Mouse (Mus musculus) midbrain, embryonic 15.5 days (tissue): Measurements from ENCODE around the gene Mta3. TPM values are rescaled to one million over a fixed set of nuclear protein-coding genes. Genes with fewer than 3 reads are reported as not detected.
"Not testable (repeated sequence)": the region's sequence is repeated elsewhere in the genome, so short reads cannot be mapped to it uniquely, and the experiment has no call there.

Experiments
- ATAC-seq: fragments of 200-750 bp; cut with Nextera tagmentation; replicated peaks from 2 replicates; pipeline ENCODE4 v1.8.0; 2017; ENCODE audit warnings: moderate TSS enrichment
- H3K27ac ChIP-seq: fragments of 300-500 bp; sonication (generic); 2 replicates; pipeline ENCODE4 v1.5.1; 2015; ENCODE audit warnings: mild to moderate bottlenecking, inconsistent platforms
- H3K27me3 ChIP-seq: fragments of 300-500 bp; sonication (generic); replicated peaks from 2 replicates; pipeline ENCODE4 v1.6.1; 2015; ENCODE audit warnings: inconsistent platforms
- H3K36me3 ChIP-seq: fragments of 300-500 bp; sonication (generic); replicated peaks from 2 replicates; pipeline ENCODE4 v1.6.1; 2015; ENCODE audit warnings: inconsistent platforms
- H3K4me1 ChIP-seq: fragments of 300-500 bp; sonication (generic); 2 replicates; pipeline ENCODE4 v1.6.1; 2015; ENCODE audit warnings: inconsistent platforms
- H3K4me2 ChIP-seq: fragments of 300-500 bp; sonication (generic); 2 replicates; pipeline ENCODE4 v1.6.1; 2015; ENCODE audit warnings: inconsistent platforms, mild to moderate bottlenecking, moderate library complexity
- H3K4me3 ChIP-seq: fragments of 300-500 bp; sonication (generic); 2 replicates; pipeline ENCODE4 v1.5.1; 2015; ENCODE audit warnings: mild to moderate bottlenecking, inconsistent platforms
- H3K9ac ChIP-seq: fragments of 300-500 bp; sonication (generic); 2 replicates; pipeline ENCODE4 v1.6.1; 2015; ENCODE audit warnings: mild to moderate bottlenecking, inconsistent platforms
- H3K9me3 ChIP-seq: fragments of 300-500 bp; sonication (generic); 2 replicates; pipeline ENCODE4 v1.6.1; 2016; ENCODE audit warnings: inconsistent platforms
- WGBS: fragments of 180-500 bp; shearing (Covaris S2); methylation state at CpG from one replicate; pipeline ENCODE4 v1.1.7; 2015; ENCODE audit warnings: mixed read lengths; 5-methylcytosine and 5-hydroxymethylcytosine counted together
- polyA plus RNA-seq: library from polyadenylated mRNA; unstranded; fragments of >200 nt; fragmentation: Nextera tagmentation; extraction: Ambion mirVana; gene quantifications from 2 replicates; pipeline ENCODE4 v1.2.1, GENCODE M21; 2015

Gene Mta3
- polyA plus RNA-seq, 1 experiment from 2014 or later, result 32.9 TPM

- Histone ChIP-seq H3K9me3 (no peaks in the 10 kb centered on the region), H3K27me3 (no peaks in the 10 kb centered on the region), H3K27ac (no peak within 1 kb of the TSS; the same call in 1 of the 2 replicates), H3K4me1 (peaks cover 17% of the 10 kb centered on the region), H3K9ac (no peak within 1 kb of the TSS), H3K4me3 (no peak within 1 kb of the TSS), H3K4me2 (no peak within 1 kb of the TSS), H3K36me3 (no peaks in the 10 kb centered on the region)
- WGBS, result 77% methylated on average over 3 of the region's 3 CpGs
- ATAC-seq, result no peak
These were observed 141.9 kb downstream of the Mta3 start, which contains the start of gene Haao for GRCm38 (mm10) chr17:83847815-83848214. Haao (minus strand) TSS chr17:83847963.

DNA sequence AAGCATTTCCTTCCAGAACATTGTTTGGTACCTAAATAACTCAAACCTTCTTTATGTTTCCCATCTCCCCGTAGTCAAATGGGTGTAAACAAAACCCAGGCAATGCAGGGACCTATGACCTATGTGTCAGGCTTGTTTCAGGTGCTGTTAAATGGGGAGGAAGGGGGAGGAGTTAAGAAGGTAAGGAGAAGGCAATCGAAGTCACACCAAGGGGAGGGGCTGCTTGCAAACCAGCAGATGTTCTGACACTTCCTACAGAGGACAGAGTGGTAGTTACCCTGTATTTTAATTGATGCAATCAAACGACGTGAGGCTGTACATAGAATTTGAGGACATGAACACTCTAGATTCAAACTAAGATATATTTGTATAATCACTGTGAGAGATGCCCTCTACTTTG is 142.5 kb downstream of the Mta3 start:
- Histone ChIP-seq H3K4me3 (no peak overlapping the region), H3K27ac (no peak overlapping the region), H3K4me1 (peaks cover 17% of the 10 kb centered on the region), H3K4me2 (no peak overlapping the region), H3K27me3 (no peaks in the 10 kb centered on the region), H3K9me3 (no peaks in the 10 kb centered on the region), H3K9ac (no peak overlapping the region), H3K36me3 (no peaks in the 10 kb centered on the region)
- peak; percentile 4; the same call in 1 of the 2 replicates for ATAC-seq
- WGBS, result 69% methylated on average over 4 of the region's 4 CpGs

DNA sequence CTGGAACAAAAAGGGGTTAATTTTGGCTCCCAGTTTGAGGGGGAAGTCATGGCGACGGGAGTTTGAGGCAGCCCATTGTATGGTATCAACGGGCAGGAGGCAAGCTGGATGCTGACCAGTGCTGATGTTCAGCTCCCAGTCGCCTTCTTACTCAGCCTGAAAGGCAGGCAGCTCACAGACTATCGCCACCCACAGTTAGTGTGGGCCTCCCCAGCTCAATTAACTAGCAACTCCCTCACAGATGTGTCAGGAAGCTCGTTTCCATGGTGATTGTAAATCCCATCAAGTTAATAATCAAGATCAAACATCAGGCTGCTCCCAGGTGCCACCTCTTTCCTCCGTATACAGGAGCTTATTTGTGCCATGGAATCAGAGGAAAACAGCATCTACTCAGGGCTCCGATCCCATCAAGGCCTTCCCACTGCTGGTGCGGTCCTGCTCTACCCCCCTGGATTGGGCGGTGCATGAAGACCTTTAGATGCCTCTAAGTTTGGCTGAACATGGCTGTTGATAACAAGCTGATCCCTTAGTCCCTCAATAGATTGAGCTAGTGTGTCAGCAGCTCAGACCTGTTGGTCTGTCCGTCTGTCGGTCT is 143.2 kb downstream of the Mta3 start:
- H3K36me3 ChIP-seq, result no peaks in the 10 kb centered on the region
- peak; percentile 83 for ATAC-seq
- H3K27ac ChIP-seq, result peak overlapping the region; percentile 45
- no peak overlapping the region; the same call in 1 of the 2 replicates for H3K4me2 ChIP-seq
- H3K4me3 ChIP-seq, result no peak overlapping the region
- H3K9ac ChIP-seq, result no peak overlapping the region
- no peaks in the 10 kb centered on the region for H3K9me3 ChIP-seq
- peaks cover 17% of the 10 kb centered on the region for H3K4me1 ChIP-seq
- 32% methylated on average over 12 of the region's 12 CpGs for WGBS
- H3K27me3 ChIP-seq, result no peaks in the 10 kb centered on the region

DNA sequence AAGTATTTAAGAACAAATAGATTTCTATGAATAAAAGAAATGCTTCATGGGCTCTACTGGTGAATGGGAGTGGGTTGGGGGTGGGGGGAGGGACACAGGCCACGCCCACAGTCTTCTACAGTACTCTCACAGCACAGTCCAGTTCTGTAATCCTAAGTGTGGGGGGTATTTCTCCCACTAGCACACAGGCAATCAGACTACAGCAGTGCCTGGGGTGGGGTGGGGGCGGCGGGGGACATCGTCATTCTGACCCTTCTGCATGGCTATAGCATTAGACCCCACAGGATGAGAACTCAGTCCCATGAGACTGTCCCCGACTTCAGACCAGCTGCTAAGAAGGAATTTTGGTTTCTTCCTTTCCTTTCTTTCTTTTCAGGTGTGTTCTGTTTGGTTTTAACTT is 143.8 kb downstream of the Mta3 start:
- Histone ChIP-seq H3K36me3 (no peaks in the 10 kb centered on the region), H3K9ac (no peak overlapping the region), H3K4me2 (no peak overlapping the region), H3K4me3 (no peak overlapping the region), H3K9me3 (no peaks in the 10 kb centered on the region), H3K4me1 (peaks cover 17% of the 10 kb centered on the region), H3K27ac (peak overlapping the region; percentile 45; the same call in 1 of the 2 replicates), H3K27me3 (no peaks in the 10 kb centered on the region)
- peak; percentile 48; the same call in 1 of the 2 replicates for ATAC-seq
- WGBS, result 81% methylated on average over 5 of the region's 5 CpGs

DNA sequence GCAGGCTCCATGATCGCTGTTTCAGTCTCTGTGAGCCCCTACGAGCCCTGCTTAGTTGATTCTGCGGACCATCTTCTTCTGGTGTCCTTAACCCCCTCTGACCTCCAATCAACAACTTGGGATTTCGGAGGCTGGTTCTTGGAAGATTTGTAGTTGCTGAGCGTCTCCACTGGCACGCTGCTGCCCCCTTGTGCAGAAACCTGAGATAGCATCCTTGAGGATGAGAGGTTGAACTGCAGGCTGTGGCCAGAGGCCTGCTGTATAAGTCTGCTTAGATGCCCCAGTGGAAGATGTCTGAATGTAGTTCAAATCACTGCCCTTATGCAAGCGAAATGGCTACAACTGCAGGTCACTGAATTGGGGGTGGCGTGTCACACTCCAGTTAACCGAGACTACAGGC is 144.5 kb downstream of the Mta3 start:
- 16% methylated on average over 9 of the region's 9 CpGs for WGBS
- H3K9ac ChIP-seq, result no peak overlapping the region
- no peak overlapping the region for H3K4me2 ChIP-seq
- ATAC-seq, result no peak
- H3K4me1 ChIP-seq, result peaks cover 17% of the 10 kb centered on the region
- H3K9me3 ChIP-seq, result no peaks in the 10 kb centered on the region
- no peak overlapping the region for H3K4me3 ChIP-seq
- no peak overlapping the region for H3K27ac ChIP-seq
- no peaks in the 10 kb centered on the region for H3K27me3 ChIP-seq
- H3K36me3 ChIP-seq, result no peaks in the 10 kb centered on the region

GRCm38 (mm10) chr17:83850864-83851263 is 144.9 kb downstream of the Mta3 start:
- Histone ChIP-seq H3K4me2 (no peak overlapping the region), H3K9ac (no peak overlapping the region), H3K36me3 (no peaks in the 10 kb centered on the region), H3K27me3 (no peaks in the 10 kb centered on the region), H3K27ac (no peak overlapping the region), H3K4me1 (peaks cover 17% of the 10 kb centered on the region), H3K4me3 (no peak overlapping the region), H3K9me3 (no peaks in the 10 kb centered on the region)
- ATAC-seq, result no peak
- 87% methylated on average over 5 of the region's 5 CpGs for WGBS

GRCm38 (mm10) chr17:83853831-83854230 is 147.9 kb downstream of the Mta3 start:
- Histone ChIP-seq H3K27ac (no peak overlapping the region), H3K27me3 (no peaks in the 10 kb centered on the region), H3K4me1 (peaks cover 16% of the 10 kb centered on the region), H3K4me3 (no peak overlapping the region), H3K9ac (no peak overlapping the region), H3K4me2 (no peak overlapping the region), H3K36me3 (no peaks in the 10 kb centered on the region), H3K9me3 (no peaks in the 10 kb centered on the region)
- 50% methylated on average over 3 of the region's 3 CpGs for WGBS
- no peak for ATAC-seq

- H3K4me3 ChIP-seq, result no peak overlapping the region
- H3K9me3 ChIP-seq, result no peaks in the 10 kb centered on the region
- no peak overlapping the region for H3K27ac ChIP-seq
- no peak overlapping the region for H3K4me2 ChIP-seq
- 46% methylated on average over 12 of the region's 12 CpGs for WGBS
- H3K27me3 ChIP-seq, result no peaks in the 10 kb centered on the region
- ATAC-seq, result no peak
- peaks cover 10% of the 10 kb centered on the region for H3K4me1 ChIP-seq
- H3K9ac ChIP-seq, result no peak overlapping the region
- H3K36me3 ChIP-seq, result no peaks in the 10 kb centered on the region
These were observed 148.4 kb downstream of the Mta3 start for GRCm38 (mm10) chr17:83854284-83854918.

DNA sequence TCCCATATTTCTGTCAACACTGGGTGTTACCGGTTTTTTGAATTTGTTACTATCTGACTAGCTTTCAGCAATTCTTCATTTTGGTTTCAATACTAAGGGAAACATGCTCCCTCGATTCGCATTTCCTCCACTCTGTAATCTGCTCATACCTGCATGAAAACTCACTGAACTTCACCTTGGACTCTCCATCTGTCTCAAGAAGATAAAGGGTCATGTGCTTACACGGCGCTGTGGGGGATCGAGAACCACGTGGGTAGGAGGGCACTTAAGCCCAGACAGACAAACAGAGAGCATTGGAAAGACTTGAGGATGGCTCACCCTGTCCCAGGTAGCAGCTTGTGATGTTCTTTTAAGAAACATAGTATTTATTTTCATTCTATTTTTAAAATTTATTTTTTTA is 152.4 kb downstream of the Mta3 start:
- H3K27ac ChIP-seq, result no peak overlapping the region

GRCm38 (mm10) chr17:83859639-83860038 is 153.7 kb downstream of the Mta3 start:
- H3K4me1 ChIP-seq, result peaks cover 7% of the 10 kb centered on the region
- 92% methylated on average over 4 of the region's 4 CpGs for WGBS

More for the DNA sequence above, 152.4 kb downstream of the Mta3 start:
- H3K4me2 ChIP-seq, result no peak overlapping the region
- H3K4me3 ChIP-seq, result no peak overlapping the region
- no peaks in the 10 kb centered on the region for H3K36me3 ChIP-seq
- ATAC-seq, result no peak
- no peak overlapping the region for H3K9ac ChIP-seq
- H3K9me3 ChIP-seq, result no peaks in the 10 kb centered on the region
- H3K4me1 ChIP-seq, result peaks cover 7% of the 10 kb centered on the region
- WGBS, result 87% methylated on average over 7 of the region's 7 CpGs
- H3K27me3 ChIP-seq, result no peaks in the 10 kb centered on the region

GRCm38 (mm10) chr17:83860224-83860623 is 154.3 kb downstream of the Mta3 start:
- Histone ChIP-seq H3K27me3 (0 out of 2 replicates have a peak, but pooled peaks cover 5% of the 10 kb centered on the region), H3K9me3 (no peaks in the 10 kb centered on the region), H3K4me2 (no peak overlapping the region), H3K27ac (no peak overlapping the region), H3K4me1 (peaks cover 7% of the 10 kb centered on the region), H3K9ac (no peak overlapping the region), H3K4me3 (no peak overlapping the region), H3K36me3 (no peaks in the 10 kb centered on the region)
- 87% methylated on average over 7 of the region's 7 CpGs for WGBS
- no peak for ATAC-seq

More at GRCm38 (mm10) chr17:83859639-83860038, 153.7 kb downstream of the Mta3 start:
- Histone ChIP-seq H3K4me3 (no peak overlapping the region), H3K36me3 (no peaks in the 10 kb centered on the region), H3K27ac (no peak overlapping the region), H3K9me3 (no peaks in the 10 kb centered on the region), H3K9ac (no peak overlapping the region), H3K27me3 (0 out of 2 replicates have a peak, but pooled peaks cover 2% of the 10 kb centered on the region), H3K4me2 (no peak overlapping the region)
- ATAC-seq, result no peak

DNA sequence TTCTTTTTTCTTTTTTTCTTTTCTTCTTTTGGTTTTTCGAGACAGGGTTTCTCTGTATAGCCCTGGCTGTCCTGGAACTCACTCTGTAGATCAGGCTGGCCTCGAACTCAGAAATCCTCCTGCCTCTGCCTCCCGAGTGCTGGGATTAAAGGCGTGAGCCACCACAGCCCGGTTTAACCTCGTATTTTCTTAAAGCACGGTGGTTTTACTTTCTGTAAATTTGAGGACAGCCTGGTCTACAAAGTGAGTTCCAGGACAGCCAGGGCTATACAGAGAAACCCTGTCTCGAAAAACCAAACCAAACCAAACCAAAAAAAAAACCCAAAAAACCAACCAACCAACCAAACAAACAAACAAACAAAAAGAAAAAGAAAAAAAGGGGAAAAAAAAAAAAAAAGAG is 155.0 kb downstream of the Mta3 start:
- H3K27me3 ChIP-seq, result not testable (repeated sequence)

More for the DNA sequence above, 155.0 kb downstream of the Mta3 start:
- Histone ChIP-seq H3K4me2 (peak overlapping the region; percentile 62), H3K4me3 (peak overlapping the region; percentile 79)
- not testable (repeated sequence) for H3K9ac ChIP-seq, ATAC-seq, H3K9me3 ChIP-seq, H3K36me3 ChIP-seq, H3K4me1 ChIP-seq, H3K27ac ChIP-seq
- 62% methylated on average over 8 of the region's 8 CpGs for WGBS
